In the genomic region with DNA sequence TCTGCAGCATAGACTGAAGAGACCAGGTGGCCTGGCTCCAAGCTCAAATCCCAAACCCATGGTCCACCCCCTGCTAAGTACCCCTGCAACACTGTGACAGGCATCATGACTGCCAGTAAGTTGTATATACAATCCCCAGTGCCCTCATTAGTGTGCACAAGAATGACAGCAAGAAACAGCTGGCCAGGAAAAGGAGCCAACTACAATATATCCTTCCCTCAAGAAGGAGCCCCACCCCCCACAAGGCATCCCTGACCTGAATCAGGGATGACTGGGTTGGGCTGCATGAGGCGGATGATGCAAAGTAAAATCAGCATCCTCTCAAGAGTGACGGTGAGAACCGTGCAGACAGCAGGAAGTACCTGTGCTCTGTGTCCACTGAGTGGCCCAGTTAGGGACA, we compare ENCODE assay signal across 12 mouse cellular contexts. TPM values are rescaled to one million over a fixed set of nuclear protein-coding genes. Genes with fewer than 3 reads are reported as not detected.
DNase-seq lines count a peak whose midpoint lies in the region; ATAC-seq and TF ChIP-seq lines count a peak whose summit lies in the region.
"Had no signal": no experiment of that assay in that cellular context is flagged by ENCODE, and none has a peak within 500 bp of the region (broad histone marks: within the 10 kb centered on the region; RNA-seq: fewer than 3 reads in every experiment).

No protein-coding gene starts in this region.

- H3K9ac ChIP-seq in embryonic facial prominence, embryonic 12.5 days = no peak overlapping the region
- no peak overlapping the region for H3K9ac ChIP-seq in intestine, postnatal 0 days (ENCODE audit: low read depth, low read length)
- H3K9ac ChIP-seq: liver, postnatal 0 days had no signal

- H3K36me3 ChIP-seq in embryonic facial prominence, embryonic 12.5 days = no peaks in the 10 kb centered on the region
- H3K36me3 ChIP-seq in embryonic facial prominence, embryonic 10.5 days (replicated peaks) = no peaks in the 10 kb centered on the region
- no peaks in the 10 kb centered on the region for H3K36me3 ChIP-seq in intestine, postnatal 0 days (ENCODE audit: control insufficient read depth, insufficient read depth)
- H3K36me3 ChIP-seq: heart, embryonic 10.5 days had no signal

- TF ChIP-seq CTCF in intestine, postnatal 0 days (IDR thresholded peaks at IDR 0.05; ENCODE audit: low read depth) = no peak

- WGBS in embryonic facial prominence, embryonic 12.5 days = 65% methylated on average over 3 of the region's 3 CpGs
- 71% methylated on average over 3 of the region's 3 CpGs for WGBS in embryonic facial prominence, embryonic 10.5 days
- WGBS in intestine, postnatal 0 days = 75% methylated on average over 3 of the region's 3 CpGs

- H3K9me3 ChIP-seq in embryonic facial prominence, embryonic 12.5 days = no peaks in the 10 kb centered on the region
- no peaks in the 10 kb centered on the region for H3K9me3 ChIP-seq in embryonic facial prominence, embryonic 10.5 days
- no peaks in the 10 kb centered on the region for H3K9me3 ChIP-seq in intestine, postnatal 0 days (ENCODE audit: control insufficient read depth)
- H3K9me3 ChIP-seq: heart, embryonic 10.5 days had no signal

- H3K27me3 ChIP-seq in embryonic facial prominence, embryonic 12.5 days = no peaks in the 10 kb centered on the region
- H3K27me3 ChIP-seq in embryonic facial prominence, embryonic 10.5 days (replicated peaks; ENCODE audit: low read depth, poor library complexity, severe bottlenecking) = no peaks in the 10 kb centered on the region
- no peaks in the 10 kb centered on the region for H3K27me3 ChIP-seq in intestine, postnatal 0 days (replicated peaks; ENCODE audit: control insufficient read depth, insufficient read depth, low read length)

- H3K27ac ChIP-seq in embryonic facial prominence, embryonic 12.5 days = no peak overlapping the region
- no peak overlapping the region for H3K27ac ChIP-seq in embryonic facial prominence, embryonic 10.5 days (replicated peaks)
- no peak overlapping the region for H3K27ac ChIP-seq in intestine, postnatal 0 days (ENCODE audit: low read depth, low read length)
- H3K27ac ChIP-seq: heart, embryonic 10.5 days had no signal

- no peak overlapping the region for H3K4me2 ChIP-seq in embryonic facial prominence, embryonic 12.5 days (replicated peaks)
- no peak overlapping the region for H3K4me2 ChIP-seq in intestine, postnatal 0 days (replicated peaks; ENCODE audit: low read depth)

- DNase-seq in embryonic facial prominence, embryonic 10.5 days (ENCODE audit: low spot score) = no peak
- peak; percentile 34 for DNase-seq in lung, postnatal 10 days
- DNase-seq in lung, postnatal 25 days (ENCODE audit: low spot score) = no peak
- peak; percentile 55 for DNase-seq in brain, adult 2 months (ENCODE audit: low read depth, low spot score)
- DNase-seq in thymus, postnatal 0 days (ENCODE audit: low spot score) = peak; percentile 44
- no peak for DNase-seq in kidney, postnatal 25 days
- DNase-seq: kidney, adult 2 months; liver, postnatal 0 days had no signal

- 0 out of 2 replicates have a peak, but pooled peaks have one; percentile 19 for ATAC-seq in embryonic facial prominence, embryonic 12.5 days (ENCODE audit: insufficient number of reproducible peaks, insufficient read depth, low FRiP score, low TSS enrichment)
- ATAC-seq in intestine, postnatal 0 days = no peak
- ATAC-seq: CD4-positive, CD25-positive, alpha-beta regulatory T cell, adult 4 months; liver, postnatal 0 days had no signal

- no peak overlapping the region for H3K4me3 ChIP-seq in embryonic facial prominence, embryonic 12.5 days
- no peak overlapping the region for H3K4me3 ChIP-seq in embryonic facial prominence, embryonic 10.5 days
- no peak overlapping the region for H3K4me3 ChIP-seq in intestine, postnatal 0 days (ENCODE audit: low read depth, low read length)
- H3K4me3 ChIP-seq: heart, embryonic 10.5 days had no signal

- H3K4me1 ChIP-seq in embryonic facial prominence, embryonic 12.5 days = peaks cover 21% of the 10 kb centered on the region
- peaks cover 39% of the 10 kb centered on the region for H3K4me1 ChIP-seq in embryonic facial prominence, embryonic 10.5 days
- H3K4me1 ChIP-seq in intestine, postnatal 0 days (replicated peaks; ENCODE audit: control insufficient read depth, insufficient read depth, low read length) = no peaks in the 10 kb centered on the region

RNA-seq across cellular contexts. Expression of a gene that starts 38.2 kb away (rescaled TPM):
- 1.5 and 2.4 TPM in 2 replicates for polyA plus RNA-seq in embryonic facial prominence, embryonic 12.5 days (2016; fragmentation: Nextera tagmentation; extraction: Ambion mirVana)
- polyA plus RNA-seq in embryonic facial prominence, embryonic 10.5 days (2016; fragmentation: Nextera tagmentation; extraction: Ambion mirVana) = 0.93 and 1.3 TPM in 2 replicates
- 10.0 and 12.7 TPM in 2 replicates for polyA plus RNA-seq in thymus, postnatal 0 days (2015; fragmentation: Nextera tagmentation; extraction: Ambion mirVana)
- 0.05 and 0.07 TPM in 2 replicates for polyA plus RNA-seq in intestine, postnatal 0 days (2015; fragmentation: Nextera tagmentation; extraction: Ambion mirVana)

RNA-seq across cellular contexts. Expression of a gene that starts 38.3 kb away (rescaled TPM):
- not detected in 2 replicates for polyA plus RNA-seq in embryonic facial prominence, embryonic 12.5 days (2016; fragmentation: Nextera tagmentation; extraction: Ambion mirVana)
- 0.06 TPM in 1 of 2 replicates, not detected in the other for polyA plus RNA-seq in embryonic facial prominence, embryonic 10.5 days (2016; fragmentation: Nextera tagmentation; extraction: Ambion mirVana)
- not detected in 2 replicates for polyA plus RNA-seq in thymus, postnatal 0 days (2015; fragmentation: Nextera tagmentation; extraction: Ambion mirVana)
- polyA plus RNA-seq in intestine, postnatal 0 days (2015; fragmentation: Nextera tagmentation; extraction: Ambion mirVana) = not detected in 2 replicates
- polyA plus RNA-seq: CD4-positive, CD25-positive, alpha-beta regulatory T cell, adult 4 months; heart, embryonic 10.5 days; liver, postnatal 0 days had no signal

Comparison
In these comparisons a context has a peak if more than half of its experiments do, and no peak if none do; other contexts are left out.
1. DNase-seq: peak in lung, postnatal 10 days (single experiment), brain, adult 2 months (single experiment) and thymus, postnatal 0 days (single experiment); none in embryonic facial prominence, embryonic 10.5 days (single experiment), lung, postnatal 25 days (single experiment) and kidney, postnatal 25 days (0 of 2).